Mouse (Mus musculus) intestine, embryonic 15.5 days (tissue): ENCODE results near the gene Myh6. TPM values are rescaled to one million over a fixed set of nuclear protein-coding genes. Genes with fewer than 3 reads are reported as not detected.
"Not testable (repeated sequence)": the region's sequence is repeated elsewhere in the genome, so short reads cannot be mapped to it uniquely, and the experiment has no call there.

Experiments used
- ATAC-seq: fragments of 200-750 bp; cut with Nextera tagmentation; 2 replicates; pipeline ENCODE4 v1.8.0; 2017; ENCODE audit warnings: moderate TSS enrichment, moderate library complexity
- H3K27ac ChIP-seq: fragments of 300-500 bp; sonication (generic); 2 replicates; pipeline ENCODE4 v1.5.1; 2015; ENCODE audit warnings: mild to moderate bottlenecking, inconsistent platforms
- H3K27me3 ChIP-seq: fragments of 300-500 bp; sonication (generic); replicated peaks from 2 replicates; pipeline ENCODE4 v1.6.1; 2015; ENCODE audit warnings: inconsistent platforms
- H3K36me3 ChIP-seq: fragments of 300-500 bp; sonication (generic); 2 replicates; pipeline ENCODE4 v1.6.1; 2015; ENCODE audit warnings: inconsistent platforms
- H3K4me1 ChIP-seq: fragments of 300-500 bp; sonication (generic); replicated peaks from 2 replicates; pipeline ENCODE4 v1.6.1; 2015; ENCODE audit warnings: inconsistent platforms
- H3K4me2 ChIP-seq: fragments of 300-500 bp; sonication (generic); replicated peaks from 2 replicates; pipeline ENCODE4 v1.6.1; 2015; ENCODE audit warnings: mild to moderate bottlenecking, inconsistent platforms
- H3K4me3 ChIP-seq: fragments of 300-500 bp; sonication (generic); replicated peaks from 2 replicates; pipeline ENCODE4 v1.5.1; 2015; ENCODE audit warnings: inconsistent platforms
- H3K9ac ChIP-seq: fragments of 300-500 bp; sonication (generic); 2 replicates; pipeline ENCODE4 v1.6.1; 2015; ENCODE audit warnings: inconsistent platforms
- H3K9me3 ChIP-seq: fragments of 300-500 bp; sonication (generic); 2 replicates; pipeline ENCODE4 v1.6.1; 2016; ENCODE audit warnings: inconsistent platforms
- WGBS: fragments of 180-500 bp; shearing (Covaris S2); methylation state at CpG from one replicate; pipeline ENCODE4 v1.1.7; 2015; 5-methylcytosine and 5-hydroxymethylcytosine counted together
- polyA plus RNA-seq: library from polyadenylated mRNA; unstranded; fragments of >200 nt; fragmentation: Nextera tagmentation; extraction: Ambion mirVana; gene quantifications from 2 replicates; pipeline ENCODE4 v1.2.1, GENCODE M21; 2015

The Myh6 gene
- polyA plus RNA-seq, 1 experiment from 2014 or later = 0.44 TPM

DNA sequence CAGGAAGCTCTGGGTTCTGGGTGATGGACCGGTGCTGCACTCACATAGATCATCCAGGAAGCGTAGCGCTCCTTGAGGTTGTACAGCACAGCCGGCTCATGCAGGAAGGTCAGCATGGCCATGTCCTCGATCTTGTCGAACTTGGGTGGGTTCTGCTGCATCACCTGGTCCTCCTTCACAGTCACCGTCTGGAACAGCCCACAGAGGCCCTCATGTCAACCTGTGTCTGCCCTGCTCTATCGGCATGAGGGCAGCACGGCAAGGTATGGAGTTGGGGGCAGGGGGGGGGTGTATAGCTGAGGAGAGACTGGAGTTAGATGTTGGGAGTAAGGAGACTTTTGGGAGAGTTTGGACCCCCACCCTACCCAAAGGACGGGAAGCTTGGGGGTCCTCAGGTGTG, 25.5 kb upstream of the Myh6 start:
- H3K4me3 ChIP-seq = no peak overlapping the region
- H3K9me3 ChIP-seq = no peaks in the 10 kb centered on the region
- H3K4me2 ChIP-seq = no peak overlapping the region
- H3K9ac ChIP-seq = no peak overlapping the region
- no peaks in the 10 kb centered on the region for H3K27me3 ChIP-seq
- H3K4me1 ChIP-seq = peaks cover 8% of the 10 kb centered on the region; the same call in 1 of the 2 replicates
- no peak overlapping the region for H3K27ac ChIP-seq
- H3K36me3 ChIP-seq = no peaks in the 10 kb centered on the region
- WGBS = 92% methylated on average over 10 of the region's 10 CpGs
- ATAC-seq = no peak

DNA sequence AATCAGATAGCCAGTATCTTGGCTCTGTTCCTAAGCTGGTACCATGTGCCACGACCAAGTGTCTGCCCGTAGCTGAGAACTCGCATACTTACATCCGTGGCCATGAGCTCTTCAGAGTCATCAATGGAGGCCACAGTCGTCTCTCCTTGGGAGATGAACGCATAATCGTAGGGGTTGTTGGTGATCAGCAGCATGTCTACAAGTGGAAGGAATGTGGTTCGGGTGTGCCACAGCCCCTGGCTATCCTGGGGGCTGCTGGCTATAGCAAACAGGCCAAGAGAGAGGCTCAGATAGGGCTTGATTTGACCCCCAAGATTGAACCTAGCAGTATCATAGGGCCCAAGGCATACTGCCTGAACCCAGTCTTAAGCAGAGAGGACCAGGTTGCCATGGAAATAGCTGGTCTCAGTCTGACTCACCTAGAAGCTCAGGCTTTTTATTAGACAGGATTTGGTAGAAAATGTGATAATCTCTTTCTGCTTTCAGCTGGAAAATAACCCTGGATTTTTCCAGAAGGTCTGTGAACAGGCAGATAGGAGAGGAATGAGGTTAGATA, 23.2 kb upstream of the Myh6 start:
- no peak for ATAC-seq
- WGBS = 87% methylated on average over 8 of the region's 8 CpGs
- no peak overlapping the region for H3K4me3 ChIP-seq
- H3K27me3 ChIP-seq = no peaks in the 10 kb centered on the region
- H3K9ac ChIP-seq = no peak overlapping the region
- H3K36me3 ChIP-seq = no peaks in the 10 kb centered on the region
- no peak overlapping the region for H3K4me2 ChIP-seq
- H3K9me3 ChIP-seq = no peaks in the 10 kb centered on the region
- H3K27ac ChIP-seq = no peak overlapping the region
- H3K4me1 ChIP-seq = peaks cover 8% of the 10 kb centered on the region; the same call in 1 of the 2 replicates

DNA sequence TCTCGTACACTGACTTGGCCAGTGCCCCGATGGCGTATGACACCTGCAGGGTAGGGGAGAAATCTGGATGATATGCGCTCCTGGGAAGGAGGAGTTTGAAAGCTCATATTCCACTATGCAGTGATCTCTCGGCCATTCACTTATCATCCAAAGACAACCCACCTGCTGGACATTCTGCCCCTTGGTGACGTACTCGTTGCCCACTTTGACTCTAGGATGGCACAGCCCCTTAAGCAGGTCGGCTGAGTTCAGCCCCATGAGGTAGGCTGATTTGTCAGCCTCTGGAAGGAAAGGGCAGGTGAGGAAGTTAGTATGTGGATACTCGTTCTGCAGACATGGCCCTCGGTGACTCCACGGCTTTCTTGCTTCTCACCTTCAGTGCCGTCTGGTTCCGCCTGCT, 22.2 kb upstream of the Myh6 start:
- Histone ChIP-seq H3K36me3 (no peaks in the 10 kb centered on the region), H3K4me1 (peaks cover 6% of the 10 kb centered on the region; the same call in 1 of the 2 replicates), H3K27me3 (no peaks in the 10 kb centered on the region), H3K4me2 (no peak overlapping the region), H3K4me3 (no peak overlapping the region), H3K27ac (no peak overlapping the region), H3K9me3 (no peaks in the 10 kb centered on the region), H3K9ac (no peak overlapping the region)
- WGBS = 84% methylated on average over 13 of the region's 13 CpGs
- no peak for ATAC-seq

DNA sequence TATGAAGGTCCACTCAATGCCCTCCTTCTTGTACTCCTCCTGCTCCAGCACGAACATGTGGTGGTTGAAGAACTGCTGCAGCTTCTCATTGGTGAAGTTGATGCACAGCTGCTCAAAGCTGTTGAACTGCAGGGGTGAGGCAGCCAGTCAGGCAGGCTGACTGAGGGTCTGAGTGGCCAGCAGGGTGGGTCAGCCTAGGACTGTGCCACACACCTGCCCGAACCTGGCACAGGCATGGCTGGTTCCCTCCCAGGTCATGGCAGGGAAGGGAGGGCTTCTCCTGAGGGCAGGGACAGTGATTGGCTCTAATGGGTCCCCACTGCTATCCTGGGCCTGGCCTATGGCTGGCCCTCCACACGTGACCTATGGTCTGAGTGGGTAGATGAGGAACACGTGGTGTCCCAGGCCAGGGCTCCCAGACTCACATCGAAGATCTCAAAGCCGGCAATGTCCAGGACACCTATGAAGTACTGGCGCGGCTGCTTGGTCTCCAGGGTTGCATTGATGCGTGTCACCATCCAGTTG, 21.7 kb upstream of the Myh6 start:
- WGBS = 92% methylated on average over 9 of the region's 9 CpGs
- not testable (repeated sequence) for H3K4me1 ChIP-seq, H3K36me3 ChIP-seq, H3K9me3 ChIP-seq, H3K27me3 ChIP-seq, H3K4me2 ChIP-seq, ATAC-seq, H3K27ac ChIP-seq, H3K4me3 ChIP-seq, H3K9ac ChIP-seq

DNA sequence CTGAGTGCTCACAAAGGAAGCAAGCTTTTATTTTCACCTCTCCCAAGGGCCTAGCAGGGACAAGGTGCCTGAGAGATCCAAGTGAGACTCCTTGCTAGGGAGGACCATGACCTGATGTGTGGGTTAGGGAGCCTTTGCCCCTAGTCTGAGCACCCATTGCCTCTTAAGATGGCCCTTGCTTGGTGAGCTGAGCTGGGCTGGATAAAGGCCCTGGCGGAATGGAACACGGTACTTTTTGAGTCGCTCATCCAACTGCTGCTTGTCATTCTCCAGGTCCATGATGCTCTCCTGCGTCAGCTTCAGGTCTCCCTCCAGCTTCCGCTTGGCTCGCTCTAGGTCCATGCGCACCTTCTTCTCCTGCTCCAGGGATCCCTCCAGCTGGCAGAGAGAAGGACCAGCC, 15.2 kb upstream of the Myh6 start:
- Histone ChIP-seq H3K4me2 (no peak overlapping the region), H3K36me3 (no peaks in the 10 kb centered on the region), H3K4me1 (no peaks in the 10 kb centered on the region), H3K27me3 (no peaks in the 10 kb centered on the region), H3K27ac (no peak overlapping the region), H3K4me3 (no peak overlapping the region), H3K9ac (no peak overlapping the region), H3K9me3 (no peaks in the 10 kb centered on the region)
- ATAC-seq = no peak
- WGBS = 92% methylated on average over 7 of the region's 7 CpGs

DNA sequence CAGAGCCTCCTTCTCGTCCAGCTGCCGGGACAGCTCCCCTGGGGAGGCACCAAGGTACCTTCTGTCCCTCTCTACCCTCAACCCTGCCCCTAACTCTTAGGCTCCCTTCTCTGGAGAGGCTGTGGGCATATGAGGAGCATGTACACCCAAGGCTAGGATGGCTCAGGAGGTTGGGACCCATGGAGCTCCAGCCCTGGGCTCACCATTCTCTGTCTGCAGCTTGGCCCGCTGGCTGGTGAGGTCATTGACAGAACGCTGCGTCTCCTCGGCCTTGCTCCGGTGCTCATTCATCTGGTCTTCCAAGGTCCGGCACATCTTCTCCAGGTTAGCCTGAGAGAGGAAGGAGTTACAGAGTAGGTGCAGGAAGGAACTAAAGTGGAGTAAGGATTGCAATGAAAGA, 11.9 kb upstream of the Myh6 start:
- no peaks in the 10 kb centered on the region for H3K9me3 ChIP-seq
- H3K36me3 ChIP-seq = no peaks in the 10 kb centered on the region
- H3K27me3 ChIP-seq = no peaks in the 10 kb centered on the region
- no peak overlapping the region for H3K9ac ChIP-seq
- H3K27ac ChIP-seq = no peak overlapping the region
- no peak overlapping the region for H3K4me2 ChIP-seq
- WGBS = 82% methylated on average over 8 of the region's 8 CpGs
- H3K4me3 ChIP-seq = no peak overlapping the region
- no peaks in the 10 kb centered on the region for H3K4me1 ChIP-seq
- ATAC-seq = no peak

DNA sequence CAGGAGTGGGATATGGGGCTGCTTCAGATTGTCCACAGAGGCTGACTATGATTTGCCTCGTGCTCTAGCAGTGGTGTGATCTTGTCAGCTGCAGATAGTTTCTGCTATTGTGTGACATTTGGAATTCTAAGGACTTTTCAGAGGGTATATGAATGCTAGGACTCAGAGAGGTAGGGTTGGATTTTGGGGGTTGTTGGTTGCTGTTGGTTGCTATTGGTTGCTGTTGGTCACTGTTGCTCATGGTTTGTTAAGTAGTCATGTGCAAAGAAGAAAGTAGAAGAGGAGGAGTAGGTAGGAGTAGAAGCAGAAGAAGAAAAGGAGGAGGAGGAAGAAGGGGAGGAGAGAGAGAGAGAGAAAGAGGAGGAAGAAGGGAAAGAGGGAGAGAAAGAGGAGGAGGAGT, 9.9 kb upstream of the Myh6 start, which contains the start of gene Gm17428:
Gene Gm17428, plus strand, starts transcription at position 301 of the 400 bp plus-strand sequence.
- no peak for ATAC-seq
- Histone ChIP-seq H3K27ac (no peak within 1 kb of the TSS), H3K4me3 (no peak within 1 kb of the TSS), H3K4me1 (no peaks in the 10 kb centered on the region), H3K9me3 (no peaks in the 10 kb centered on the region), H3K4me2 (no peak within 1 kb of the TSS), H3K27me3 (no peaks in the 10 kb centered on the region), H3K36me3 (no peaks in the 10 kb centered on the region), H3K9ac (no peak within 1 kb of the TSS)
- WGBS = 63% methylated on average over 1 of the region's 1 CpGs

DNA sequence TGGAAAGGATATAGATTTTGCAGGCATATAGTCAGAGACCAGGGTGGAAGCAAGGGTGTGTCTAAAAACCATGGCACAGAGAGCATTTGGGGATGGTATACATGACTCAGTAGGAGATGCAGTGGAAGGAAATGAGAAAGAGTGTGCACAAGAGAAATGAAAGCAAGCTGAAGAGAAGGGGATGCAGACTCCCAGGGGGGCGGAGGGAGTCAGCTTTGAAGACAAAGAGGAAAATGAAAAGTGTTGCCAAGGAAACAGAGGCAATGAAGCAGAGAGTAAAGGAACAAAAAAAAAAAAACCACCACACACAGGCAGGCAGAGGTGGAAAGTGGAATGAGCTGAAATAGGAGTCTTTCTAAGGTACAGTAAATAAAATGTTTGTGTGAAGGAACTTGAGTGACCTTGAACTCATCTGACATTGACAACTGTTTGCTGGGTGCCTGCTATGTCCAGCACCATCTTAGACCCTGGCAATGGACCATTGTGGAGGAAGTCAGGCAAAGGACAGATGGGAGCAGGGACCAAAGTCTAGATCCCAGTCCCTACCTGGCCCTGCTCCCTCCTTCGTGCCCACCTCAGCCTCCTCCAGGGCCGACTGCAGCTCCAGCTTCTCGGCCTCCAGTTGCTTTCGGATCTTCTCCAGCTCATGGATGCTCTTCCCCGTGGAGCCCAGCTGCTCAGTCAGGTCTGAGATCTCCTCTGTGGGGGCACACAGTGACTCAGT, 7.5 kb upstream of the Myh6 start:
- no peaks in the 10 kb centered on the region for H3K36me3 ChIP-seq
- no peak overlapping the region for H3K27ac ChIP-seq
- H3K4me1 ChIP-seq = no peaks in the 10 kb centered on the region
- no peaks in the 10 kb centered on the region for H3K9me3 ChIP-seq
- H3K27me3 ChIP-seq = no peaks in the 10 kb centered on the region
- H3K4me2 ChIP-seq = no peak overlapping the region
- H3K9ac ChIP-seq = no peak overlapping the region
- no peak for ATAC-seq
- WGBS = 75% methylated on average over 6 of the region's 6 CpGs
- no peak overlapping the region for H3K4me3 ChIP-seq

DNA sequence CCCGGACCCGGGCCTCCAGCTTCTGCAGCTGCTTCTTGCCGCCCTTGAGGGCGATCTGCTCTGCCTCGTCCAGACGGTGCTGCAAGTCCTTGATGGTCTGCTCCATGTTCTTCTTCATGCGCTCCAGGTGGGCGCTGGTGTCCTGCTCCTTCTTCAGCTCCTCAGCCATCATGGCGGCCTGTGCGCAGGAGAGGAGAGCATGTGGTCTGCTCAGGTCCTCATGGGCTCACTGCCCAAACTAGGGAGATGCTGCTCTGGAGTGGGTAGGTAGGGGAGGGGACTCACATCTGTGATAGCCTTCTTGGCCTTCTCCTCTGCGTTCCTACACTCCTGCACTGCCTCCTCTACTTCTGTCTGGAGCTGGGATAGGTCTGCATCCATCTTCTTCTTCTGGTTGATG, 6.1 kb upstream of the Myh6 start:
- H3K9ac ChIP-seq, H3K4me2 ChIP-seq, H3K4me3 ChIP-seq, H3K4me1 ChIP-seq, H3K27ac ChIP-seq, H3K9me3 ChIP-seq, H3K27me3 ChIP-seq, ATAC-seq, H3K36me3 ChIP-seq: not testable (repeated sequence)
- WGBS = 89% methylated on average over 11 of the region's 11 CpGs

DNA sequence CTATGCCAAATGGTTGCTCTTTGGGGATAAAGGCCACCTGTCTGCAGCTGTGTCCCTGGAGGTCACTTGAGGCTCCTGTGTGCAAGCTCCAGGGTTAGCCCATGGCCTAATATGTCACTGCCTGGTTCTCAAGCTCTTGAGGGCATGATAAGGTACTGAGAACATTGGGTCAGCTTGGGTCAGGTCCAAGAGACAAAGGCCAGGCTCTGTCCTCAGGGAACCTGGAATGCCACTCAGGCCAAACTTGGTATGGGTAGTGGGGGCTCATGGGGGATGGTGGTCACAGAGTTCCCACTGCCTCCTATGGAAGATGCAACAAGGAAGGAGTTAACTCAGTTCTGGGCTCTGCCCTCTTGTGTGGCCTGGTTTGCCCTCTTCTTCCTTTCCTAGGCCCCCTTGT, 1.6 kb upstream of the Myh6 start:
- Histone ChIP-seq H3K4me1 (no peaks in the 10 kb centered on the region), H3K4me3 (no peak overlapping the region), H3K27me3 (no peaks in the 10 kb centered on the region), H3K36me3 (no peaks in the 10 kb centered on the region), H3K9ac (no peak overlapping the region), H3K27ac (no peak overlapping the region), H3K9me3 (no peaks in the 10 kb centered on the region), H3K4me2 (no peak overlapping the region)
- ATAC-seq = no peak

DNA sequence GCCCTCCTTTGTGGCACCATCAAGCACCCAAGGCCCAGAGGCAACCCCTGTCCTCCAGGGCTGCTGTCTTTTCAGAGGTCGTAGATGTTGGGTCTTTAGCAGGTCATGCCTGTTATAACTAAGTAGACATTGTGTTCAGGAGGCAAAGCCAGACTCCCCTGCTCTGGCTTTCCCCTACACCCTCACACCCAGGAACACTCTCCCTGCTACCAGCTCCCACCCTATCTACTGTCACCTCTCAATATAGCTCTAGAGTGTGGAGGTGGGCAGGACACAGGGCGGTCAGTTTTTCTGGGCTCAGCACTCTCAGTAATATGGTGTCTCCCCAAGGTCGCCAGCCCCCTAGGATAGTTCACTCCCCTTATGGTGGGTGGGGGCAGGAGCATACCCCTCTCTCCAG, 1.1 kb upstream of the Myh6 start:
- no peak overlapping the region for H3K9ac ChIP-seq
- H3K27ac ChIP-seq = no peak overlapping the region
- no peak overlapping the region for H3K4me2 ChIP-seq
- no peaks in the 10 kb centered on the region for H3K4me1 ChIP-seq
- no peak overlapping the region for H3K4me3 ChIP-seq
- no peak for ATAC-seq
- H3K9me3 ChIP-seq = no peaks in the 10 kb centered on the region
- no peaks in the 10 kb centered on the region for H3K36me3 ChIP-seq
- no peaks in the 10 kb centered on the region for H3K27me3 ChIP-seq
- WGBS = 91% methylated on average over 3 of the region's 3 CpGs

DNA sequence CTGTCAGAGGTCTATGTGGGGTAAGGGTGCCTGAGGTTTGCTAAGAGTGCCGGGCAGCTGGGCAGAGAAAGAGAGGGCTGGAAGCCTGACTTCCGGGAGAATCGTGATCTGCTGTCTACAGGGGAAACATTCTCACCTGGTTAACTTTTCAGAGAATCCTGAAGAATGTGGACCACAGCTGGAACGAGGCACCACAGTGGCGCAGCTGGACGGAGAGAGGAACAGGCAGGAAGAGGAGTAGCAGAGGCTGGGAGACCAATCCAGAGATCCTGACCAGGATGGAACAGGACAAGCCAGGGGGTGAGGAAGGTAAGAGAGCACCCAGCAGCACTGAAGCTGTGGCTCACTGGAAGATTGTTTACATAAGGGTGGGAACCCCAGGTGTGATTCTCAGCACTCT, 1.1 kb downstream of the Myh6 start:
- no peak overlapping the region for H3K27ac ChIP-seq
- no peak overlapping the region for H3K9ac ChIP-seq
- no peak overlapping the region for H3K4me2 ChIP-seq
- 50% methylated on average over 6 of the region's 6 CpGs for WGBS
- H3K36me3 ChIP-seq = no peaks in the 10 kb centered on the region
- H3K27me3 ChIP-seq = no peaks in the 10 kb centered on the region
- H3K4me1 ChIP-seq = no peaks in the 10 kb centered on the region
- H3K4me3 ChIP-seq = no peak overlapping the region
- H3K9me3 ChIP-seq = no peaks in the 10 kb centered on the region
- ATAC-seq = no peak

DNA sequence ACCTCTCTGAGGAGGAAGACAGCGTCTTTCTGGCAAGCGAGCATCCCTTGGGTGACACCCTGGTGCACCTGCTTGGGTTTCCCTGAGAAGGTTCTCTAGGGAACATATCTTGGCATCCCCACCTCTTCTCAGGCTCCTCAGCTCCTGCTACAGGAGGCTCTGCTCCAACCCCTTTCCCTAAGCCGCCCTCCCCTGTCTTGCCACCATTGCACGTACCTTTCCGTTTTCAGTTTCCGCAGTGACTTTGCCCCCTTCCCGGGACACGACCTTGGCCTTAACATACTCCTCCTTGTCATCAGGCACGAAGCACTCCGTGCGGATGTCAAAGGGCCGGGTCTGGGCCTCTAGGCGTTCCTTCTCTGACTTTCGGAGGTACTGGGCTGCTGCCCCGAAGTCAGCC, 1.7 kb downstream of the Myh6 start:
- H3K27ac ChIP-seq = no peak overlapping the region
- no peaks in the 10 kb centered on the region for H3K9me3 ChIP-seq
- no peaks in the 10 kb centered on the region for H3K36me3 ChIP-seq
- H3K9ac ChIP-seq = no peak overlapping the region
- H3K4me2 ChIP-seq = no peak overlapping the region
- no peaks in the 10 kb centered on the region for H3K27me3 ChIP-seq
- 75% methylated on average over 15 of the region's 15 CpGs for WGBS
- H3K4me1 ChIP-seq = no peaks in the 10 kb centered on the region
- ATAC-seq = no peak
- no peak overlapping the region for H3K4me3 ChIP-seq
